Mouse (Mus musculus): ENCODE measurements at regions not wholly inside any gene's neighbourhood (a gene's known extent, or its start where the extent isn't known, plus 50 kb on each side); places are given as distances from the start of the nearest gene placed in this dataset.

DNA sequence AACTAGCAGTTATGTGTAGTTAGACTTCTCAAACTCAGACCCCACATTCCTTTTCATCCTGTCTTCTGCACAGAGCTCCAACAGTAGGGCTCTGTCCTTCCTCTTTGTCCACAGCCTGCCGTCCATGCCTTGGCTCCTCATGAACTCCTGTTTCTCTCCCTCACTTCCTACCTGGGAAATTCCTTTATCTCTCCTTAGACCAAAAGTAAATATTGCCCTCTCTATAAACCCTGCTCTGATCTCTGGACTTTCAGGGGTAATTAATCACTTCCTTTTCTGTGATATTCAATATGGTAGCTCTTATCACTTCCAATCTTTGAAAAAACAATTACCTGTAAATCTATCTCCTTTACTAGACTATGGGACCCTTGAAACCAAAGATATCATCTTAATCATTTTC is 576.1 kb downstream of the Nfib start:
- no peak for DNase-seq
- Histone ChIP-seq H3K4me1 (ENCODE audit: insufficient read depth) (no peaks in the 10 kb centered on the region), H3K4me3 (ENCODE audit: low read depth, low read length) (no peak overlapping the region), H3K27ac (ENCODE audit: low read depth, low read length) (no peak overlapping the region), H3K27me3 (ENCODE audit: insufficient read depth, low read length) (no peaks in the 10 kb centered on the region), H3K9ac (no peak overlapping the region), H3K9me3 (ENCODE audit: low read length) (no peaks in the 10 kb centered on the region), H3K4me2 (ENCODE audit: low read depth) (no peak overlapping the region), H3K36me3 (ENCODE audit: insufficient read depth) (no peaks in the 10 kb centered on the region)
- no peak for TF ChIP-seq CTCF (IDR thresholded peaks at IDR 0.05; ENCODE audit: low read depth)
- no peak for ATAC-seq
- WGBS = 85% methylated on average over 1 of the region's 1 CpGs

DNA sequence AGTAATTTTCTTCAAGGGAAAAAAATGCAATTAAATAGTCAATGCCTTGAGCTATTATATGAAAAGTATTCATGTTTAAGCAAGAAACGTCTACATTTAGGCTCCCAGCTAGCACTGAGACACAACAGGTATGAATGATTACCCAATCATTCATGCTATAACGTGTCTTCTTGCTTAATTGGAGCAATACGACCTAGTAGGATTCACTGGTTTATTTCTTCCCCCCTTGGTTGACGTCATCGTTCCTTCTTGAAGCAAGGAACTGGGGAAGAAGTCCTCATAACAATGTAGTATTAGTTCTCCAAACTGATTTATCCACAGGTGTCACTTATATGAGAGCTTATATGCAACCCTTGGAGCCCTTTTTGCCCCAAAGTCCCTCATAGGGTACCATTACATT is 581.8 kb downstream of the Nfib start:
- H3K27me3 ChIP-seq (ENCODE audit: insufficient read depth, low read length) = no peaks in the 10 kb centered on the region
- H3K36me3 ChIP-seq (ENCODE audit: insufficient read depth) = no peaks in the 10 kb centered on the region
- H3K4me2 ChIP-seq (ENCODE audit: low read depth) = no peak overlapping the region
- DNase-seq (no peak), ATAC-seq (no peak)
- WGBS = 87% methylated on average over 5 of the region's 5 CpGs
- H3K27ac ChIP-seq (ENCODE audit: low read depth, low read length) = no peak overlapping the region
- no peak for TF ChIP-seq CTCF (IDR thresholded peaks at IDR 0.05; ENCODE audit: low read depth)
- no peak overlapping the region for H3K9ac ChIP-seq
- H3K4me1 ChIP-seq (ENCODE audit: insufficient read depth) = no peaks in the 10 kb centered on the region
- no peak overlapping the region for H3K4me3 ChIP-seq (ENCODE audit: low read depth, low read length)
- H3K9me3 ChIP-seq (ENCODE audit: low read length) = no peaks in the 10 kb centered on the region

DNA sequence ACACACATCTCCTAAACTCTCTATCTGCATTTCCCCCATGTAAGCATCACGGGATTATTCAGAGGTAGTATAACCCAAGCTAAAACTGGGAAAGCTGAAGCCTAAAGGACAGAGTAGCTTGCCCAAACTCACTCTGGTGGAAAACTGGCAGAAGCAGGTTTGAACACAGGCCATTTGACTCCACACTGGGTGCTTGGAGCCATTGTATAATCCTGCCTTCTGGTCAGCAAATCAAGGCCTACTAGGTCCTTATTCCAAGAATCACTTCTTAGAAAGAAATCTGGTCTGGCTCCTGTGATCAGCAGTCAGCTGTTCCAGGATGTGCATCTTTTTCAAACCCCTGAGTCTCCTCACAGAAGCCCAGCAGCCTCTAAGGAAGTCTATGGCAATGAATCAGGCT is 582.4 kb downstream of the Nfib start:
- WGBS = 97% methylated on average over 1 of the region's 1 CpGs
- Histone ChIP-seq H3K4me3 (ENCODE audit: low read depth, low read length) (no peak overlapping the region), H3K9me3 (ENCODE audit: low read length) (no peaks in the 10 kb centered on the region), H3K27ac (ENCODE audit: low read depth, low read length) (no peak overlapping the region), H3K36me3 (ENCODE audit: insufficient read depth) (no peaks in the 10 kb centered on the region), H3K4me2 (ENCODE audit: low read depth) (no peak overlapping the region), H3K4me1 (ENCODE audit: insufficient read depth) (no peaks in the 10 kb centered on the region), H3K27me3 (ENCODE audit: insufficient read depth, low read length) (no peaks in the 10 kb centered on the region), H3K9ac (no peak overlapping the region)
- no peak for TF ChIP-seq CTCF (IDR thresholded peaks at IDR 0.05; ENCODE audit: low read depth)
- DNase-seq (no peak), ATAC-seq (no peak)

DNA sequence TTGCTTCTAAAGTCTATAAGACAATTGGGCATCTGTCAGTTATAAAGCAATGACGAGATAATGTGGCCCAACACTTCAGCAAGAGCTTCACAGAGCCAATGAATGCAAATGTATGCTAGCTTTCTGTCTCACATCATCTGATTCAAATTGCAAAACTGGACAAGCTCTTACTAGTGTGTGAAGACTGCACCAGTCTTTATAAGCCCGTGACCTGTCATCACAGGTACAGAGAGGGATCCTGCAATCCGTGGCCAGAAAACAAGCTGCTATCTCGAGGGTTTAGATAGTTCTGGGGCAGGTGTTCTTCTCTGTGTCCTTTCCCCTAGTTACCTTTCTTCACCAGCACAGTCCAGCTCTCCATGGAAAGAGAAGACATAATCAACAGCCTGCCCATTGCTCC is 584.8 kb downstream of the Nfib start:
- ATAC-seq = no peak
- Histone ChIP-seq H3K9ac (no peak overlapping the region), H3K27me3 (ENCODE audit: insufficient read depth, low read length) (no peaks in the 10 kb centered on the region), H3K4me3 (ENCODE audit: low read depth, low read length) (no peak overlapping the region), H3K9me3 (ENCODE audit: low read length) (no peaks in the 10 kb centered on the region), H3K36me3 (ENCODE audit: insufficient read depth) (no peaks in the 10 kb centered on the region), H3K4me2 (ENCODE audit: low read depth) (no peak overlapping the region), H3K27ac (ENCODE audit: low read depth, low read length) (no peak overlapping the region), H3K4me1 (ENCODE audit: insufficient read depth) (no peaks in the 10 kb centered on the region)
- TF ChIP-seq CTCF (IDR thresholded peaks at IDR 0.05; ENCODE audit: low read depth) = no peak
- DNase-seq = no peak
- WGBS = 58% methylated on average over 4 of the region's 4 CpGs

DNA sequence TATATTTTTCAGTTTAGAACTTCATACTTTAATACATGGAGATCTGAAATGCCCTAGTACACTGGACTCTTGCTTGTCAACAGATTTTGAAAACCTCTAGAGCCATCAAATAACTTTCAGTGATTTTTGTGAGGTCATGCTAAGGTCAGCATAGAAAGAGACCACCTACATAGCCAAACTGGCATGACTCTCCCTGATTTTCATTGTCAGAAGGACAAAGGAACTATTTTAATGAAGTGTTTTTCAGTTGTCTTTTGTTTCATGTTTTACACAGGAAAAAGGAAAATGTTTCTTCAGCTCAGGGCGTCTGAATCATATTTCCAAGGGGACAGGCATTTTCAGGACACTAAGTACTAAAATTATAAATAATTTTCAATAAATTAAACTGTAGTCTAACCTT is 585.2 kb downstream of the Nfib start:
- H3K9me3 ChIP-seq (ENCODE audit: low read length) = no peaks in the 10 kb centered on the region
- ATAC-seq = no peak
- TF ChIP-seq CTCF (IDR thresholded peaks at IDR 0.05; ENCODE audit: low read depth) = no peak
- H3K4me2 ChIP-seq (ENCODE audit: low read depth) = no peak overlapping the region
- DNase-seq = no peak
- H3K27me3 ChIP-seq (ENCODE audit: insufficient read depth, low read length) = no peaks in the 10 kb centered on the region
- no peak overlapping the region for H3K27ac ChIP-seq (ENCODE audit: low read depth, low read length)
- WGBS = 42% methylated on average over 1 of the region's 1 CpGs
- no peak overlapping the region for H3K4me3 ChIP-seq (ENCODE audit: low read depth, low read length)
- no peaks in the 10 kb centered on the region for H3K36me3 ChIP-seq (ENCODE audit: insufficient read depth)
- H3K9ac ChIP-seq = no peak overlapping the region
- H3K4me1 ChIP-seq (ENCODE audit: insufficient read depth) = no peaks in the 10 kb centered on the region

DNA sequence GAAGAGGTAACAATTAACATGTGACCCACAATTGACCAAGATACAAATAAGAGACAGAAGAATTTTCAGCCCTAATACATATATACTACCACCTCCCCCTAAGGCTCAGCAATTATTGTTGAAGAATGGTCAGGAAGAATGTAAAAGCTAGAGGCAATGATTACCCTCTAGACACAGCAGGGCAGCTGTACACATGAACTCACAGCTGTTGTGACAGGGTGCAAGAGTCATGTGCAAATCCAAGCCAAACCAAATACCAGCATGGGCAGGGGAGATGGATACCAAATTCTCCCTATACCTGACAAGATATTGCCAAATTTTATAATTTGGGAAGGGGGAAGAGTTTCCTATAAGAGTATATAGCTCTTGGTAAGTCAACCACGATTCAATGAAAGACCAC is 603.7 kb downstream of the Nfib start:
- ATAC-seq = no peak
- no peak for TF ChIP-seq CTCF (IDR thresholded peaks at IDR 0.05; ENCODE audit: low read depth)
- 93% methylated on average over 1 of the region's 1 CpGs for WGBS

DNA sequence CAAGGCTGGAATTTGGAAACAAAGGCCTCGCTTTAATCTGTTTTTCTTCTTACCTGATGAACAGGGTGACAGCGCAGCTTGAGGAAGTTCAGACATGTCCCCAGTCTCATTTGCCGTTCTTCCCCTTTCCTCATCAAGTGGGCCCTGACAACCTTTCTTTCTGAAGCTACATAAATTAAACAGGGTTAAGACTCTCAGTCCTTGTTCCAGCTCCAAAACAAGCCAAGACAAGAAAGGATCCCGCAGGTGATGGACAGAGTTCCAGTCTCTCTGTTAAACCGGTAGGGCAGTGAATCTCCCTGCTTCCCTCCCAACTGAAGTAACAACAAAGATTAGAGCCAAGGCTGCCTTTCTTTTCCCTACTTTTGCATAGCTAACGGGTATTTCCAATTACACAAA is 605.6 kb downstream of the Nfib start:
- no peak for TF ChIP-seq CTCF (IDR thresholded peaks at IDR 0.05; ENCODE audit: low read depth)
- no peak overlapping the region for H3K9ac ChIP-seq
- H3K4me1 ChIP-seq (ENCODE audit: insufficient read depth) = no peaks in the 10 kb centered on the region; the same call in 1 of the 2 replicates
- H3K4me3 ChIP-seq (ENCODE audit: low read depth, low read length) = no peak overlapping the region
- H3K36me3 ChIP-seq (ENCODE audit: insufficient read depth) = no peaks in the 10 kb centered on the region
- DNase-seq = no peak
- ATAC-seq = no peak
- H3K27ac ChIP-seq (ENCODE audit: low read depth, low read length) = no peak overlapping the region
- WGBS = 57% methylated on average over 6 of the region's 6 CpGs
- no peaks in the 10 kb centered on the region for H3K9me3 ChIP-seq (ENCODE audit: low read length)
- no peak overlapping the region for H3K4me2 ChIP-seq (ENCODE audit: low read depth)
- H3K27me3 ChIP-seq (ENCODE audit: insufficient read depth, low read length) = no peaks in the 10 kb centered on the region

More for the DNA sequence above, 603.7 kb downstream of the Nfib start:
- Histone ChIP-seq H3K36me3 (ENCODE audit: insufficient read depth) (no peaks in the 10 kb centered on the region), H3K4me3 (ENCODE audit: low read depth, low read length) (no peak overlapping the region), H3K9ac (no peak overlapping the region), H3K27me3 (ENCODE audit: insufficient read depth, low read length) (no peaks in the 10 kb centered on the region), H3K9me3 (ENCODE audit: low read length) (no peaks in the 10 kb centered on the region), H3K27ac (ENCODE audit: low read depth, low read length) (no peak overlapping the region), H3K4me2 (ENCODE audit: low read depth) (no peak overlapping the region), H3K4me1 (ENCODE audit: insufficient read depth) (no peaks in the 10 kb centered on the region; the same call in 1 of the 2 replicates)
- no peak for DNase-seq
